25 mouse cellular contexts compared by ENCODE assay signal in genomic region chr1:130467453-130467852, GRCm38 (mm10). TPM values are rescaled to one million over a fixed set of nuclear protein-coding genes. Genes with fewer than 3 reads are reported as not detected.
DNase-seq lines count a peak whose midpoint lies in the region; ATAC-seq and TF ChIP-seq lines count a peak whose summit lies in the region.
"Had no signal": no experiment of that assay in that cellular context is flagged by ENCODE, and none has a peak within 500 bp of the region (broad histone marks: within the 10 kb centered on the region; RNA-seq: fewer than 3 reads in every experiment).

No protein-coding gene starts in this region.

- TF ChIP-seq CTCF in lung, postnatal 0 days (IDR thresholded peaks at IDR 0.05) = no peak

- peak; percentile 27 for DNase-seq in heart, adult 11 months
- DNase-seq in heart, postnatal 4 days = no peak
- DNase-seq in kidney, postnatal 14 days = no peak
- DNase-seq in lung, postnatal 0 days (ENCODE audit: low spot score) = peak; percentile 32
- no peak for DNase-seq in lung, adult 18-20 months
- DNase-seq in cerebellum, adult 11-12 months = no peak
- DNase-seq: adrenal gland, postnatal 25 days; cerebellum, adult 9-10 months; kidney, postnatal 36 days; thymus, adult 2 months; thymus, postnatal 4 days had no signal

- TF ChIP-seq EP300 in lung, postnatal 0 days (IDR thresholded peaks at IDR 0.05) = no peak

- peaks cover 6% of the 10 kb centered on the region; the same call in 1 of the 2 replicates for H3K4me1 ChIP-seq in kidney, embryonic 16.5 days (ENCODE audit: insufficient read depth, low read length)
- no peaks in the 10 kb centered on the region for H3K4me1 ChIP-seq in lung, postnatal 0 days (ENCODE audit: insufficient read depth, low read depth, low read length)
- H3K4me1 ChIP-seq: forebrain, embryonic 15.5 days; hindbrain, embryonic 13.5 days had no signal

- WGBS in kidney, embryonic 16.5 days = 22% methylated on average over 2 of the region's 2 CpGs
- 39% methylated on average over 2 of the region's 2 CpGs for WGBS in lung, postnatal 0 days

- no peak overlapping the region for H3K4me2 ChIP-seq in kidney, embryonic 16.5 days (replicated peaks; ENCODE audit: low read depth, low read length)
- H3K4me2 ChIP-seq in lung, postnatal 0 days (replicated peaks; ENCODE audit: low read depth, low read length) = no peak overlapping the region
- H3K4me2 ChIP-seq: forebrain, embryonic 15.5 days; heart, embryonic 11.5 days; hindbrain, embryonic 13.5 days; liver, embryonic 15.5 days; midbrain, embryonic 11.5 days had no signal

- ATAC-seq in kidney, embryonic 16.5 days (ENCODE audit: low FRiP score, low TSS enrichment) = peak; percentile 84
- ATAC-seq in lung, postnatal 0 days = peak; percentile 13; the same call in 1 of the 2 replicates
- ATAC-seq: forebrain, embryonic 15.5 days had no signal

- H3K27ac ChIP-seq in kidney, embryonic 16.5 days (ENCODE audit: low read length) = no peak overlapping the region
- H3K27ac ChIP-seq in lung, postnatal 0 days (ENCODE audit: low read length) = no peak overlapping the region
- H3K27ac ChIP-seq: forebrain, embryonic 15.5 days; hindbrain, embryonic 13.5 days; liver, embryonic 15.5 days had no signal

- no peak overlapping the region for H3K4me3 ChIP-seq in kidney, embryonic 16.5 days (ENCODE audit: low read length)
- H3K4me3 ChIP-seq in lung, postnatal 0 days (ENCODE audit: low read depth, low read length) = no peak overlapping the region
- H3K4me3 ChIP-seq: forebrain, embryonic 15.5 days; hindbrain, embryonic 13.5 days; liver, embryonic 15.5 days had no signal

- H3K36me3 ChIP-seq in kidney, embryonic 16.5 days (ENCODE audit: insufficient read depth, low read length) = no peaks in the 10 kb centered on the region
- H3K36me3 ChIP-seq in lung, postnatal 0 days (ENCODE audit: insufficient read depth, low read length) = no peaks in the 10 kb centered on the region
- H3K36me3 ChIP-seq: forebrain, embryonic 15.5 days; hindbrain, embryonic 13.5 days; liver, embryonic 15.5 days had no signal

- H3K9me3 ChIP-seq in kidney, embryonic 16.5 days (ENCODE audit: low read length) = no peaks in the 10 kb centered on the region
- no peaks in the 10 kb centered on the region for H3K9me3 ChIP-seq in lung, postnatal 0 days (ENCODE audit: low read length)
- H3K9me3 ChIP-seq: forebrain, embryonic 15.5 days; hindbrain, embryonic 13.5 days; liver, embryonic 15.5 days had no signal

- H3K9ac ChIP-seq in kidney, embryonic 16.5 days (replicated peaks; ENCODE audit: low read length) = no peak overlapping the region
- no peak overlapping the region for H3K9ac ChIP-seq in lung, postnatal 0 days (replicated peaks; ENCODE audit: low read depth)
- H3K9ac ChIP-seq: forebrain, embryonic 15.5 days; hindbrain, embryonic 13.5 days; liver, embryonic 15.5 days had no signal

- no peaks in the 10 kb centered on the region for H3K27me3 ChIP-seq in kidney, embryonic 16.5 days (ENCODE audit: insufficient read depth, low read length)
- H3K27me3 ChIP-seq in lung, postnatal 0 days (replicated peaks; ENCODE audit: insufficient read depth, low read length) = no peaks in the 10 kb centered on the region
- H3K27me3 ChIP-seq: forebrain, embryonic 15.5 days; liver, embryonic 15.5 days had no signal

RNA-seq across cellular contexts. Expression of gene Cd55, which starts 4.9 kb away (rescaled TPM):
- total RNA-seq in heart, postnatal 4 days (2021) = 10 to 100 TPM; 11.4 to 13.2 TPM
- polyA plus RNA-seq in kidney, embryonic 16.5 days (2015; fragmentation: Nextera tagmentation; extraction: Ambion mirVana) = 14.3 and 15.9 TPM in 2 replicates
- polyA plus RNA-seq in lung, postnatal 0 days (2015; fragmentation: Nextera tagmentation; extraction: Ambion mirVana) = 50.9 and 57.7 TPM in 2 replicates

RNA-seq across cellular contexts. Expression of gene Cd55b, which starts 44.6 kb away (rescaled TPM):
- total RNA-seq in heart, postnatal 4 days (2021) = not detected
- polyA plus RNA-seq in kidney, embryonic 16.5 days (2015; fragmentation: Nextera tagmentation; extraction: Ambion mirVana) = 0.21 TPM in 1 of 2 replicates, not detected in the other
- 0.98 and 1.5 TPM in 2 replicates for polyA plus RNA-seq in lung, postnatal 0 days (2015; fragmentation: Nextera tagmentation; extraction: Ambion mirVana)
- total RNA-seq: adrenal gland, postnatal 25 days; heart, postnatal 25 days; left cerebral cortex, postnatal 25 days; megakaryocyte progenitor cell, adult 5-6 weeks; midbrain, postnatal 0 days had no signal
- polyA plus RNA-seq: brain, embryonic 14.5 days; forebrain, embryonic 15.5 days; heart, embryonic 11.5 days; hindbrain, embryonic 13.5 days; limb, embryonic 14.5 days; liver, embryonic 15.5 days; midbrain, embryonic 11.5 days; midbrain, postnatal 0 days; neural tube, embryonic 14.5 days; spleen, adult 2 months; thymus, adult 2 months had no signal

Comparison
In these comparisons a context has a peak if more than half of its experiments do, and no peak if none do; other contexts are left out.
1. DNase-seq: peak in heart, adult 11 months (single experiment) and lung, postnatal 0 days (single experiment); none in heart, postnatal 4 days (single experiment), kidney, postnatal 14 days (single experiment), lung, adult 18-20 months (0 of 2) and cerebellum, adult 11-12 months (single experiment).